ENCODE assay signal across 45 mouse cellular contexts in genomic region chr13:54783698-54784097, GRCm38 (mm10). TPM values are rescaled to one million over a fixed set of nuclear protein-coding genes. Genes with fewer than 3 reads are reported as not detected.
"Had no signal": no experiment of that assay in that cellular context is flagged by ENCODE, and none has a peak within 500 bp of the region (broad histone marks: within the 10 kb centered on the region; RNA-seq: fewer than 3 reads in every experiment).

Eif4e1b (plus strand) TSS chr13:54783998.

- H3K36me3 ChIP-seq: limb, embryonic 10.5 days; limb, embryonic 12.5 days; limb, embryonic 13.5 days; limb, embryonic 15.5 days; liver, embryonic 12.5 days; liver, embryonic 13.5 days; liver, embryonic 15.5 days; lung, embryonic 15.5 days; midbrain, embryonic 12.5 days; midbrain, embryonic 13.5 days; midbrain, embryonic 15.5 days had no signal

- H3K27me3 ChIP-seq: lung, embryonic 15.5 days; midbrain, embryonic 12.5 days; midbrain, embryonic 13.5 days; midbrain, embryonic 15.5 days had no signal

- ATAC-seq: liver, embryonic 12.5 days; liver, postnatal 0 days; lung, postnatal 0 days; midbrain, embryonic 13.5 days; midbrain, embryonic 15.5 days; midbrain, embryonic 16.5 days had no signal

- H3K9me3 ChIP-seq: limb, embryonic 10.5 days; limb, embryonic 12.5 days; limb, embryonic 13.5 days; limb, embryonic 15.5 days; liver, embryonic 12.5 days; liver, embryonic 13.5 days; liver, embryonic 15.5 days; lung, embryonic 15.5 days; megakaryocyte, embryonic 14.5 days; midbrain, embryonic 12.5 days; midbrain, embryonic 13.5 days; midbrain, embryonic 15.5 days had no signal

- H3K4me3 ChIP-seq: left cerebral cortex, adult 2 months; limb, embryonic 10.5 days; limb, embryonic 12.5 days; limb, embryonic 13.5 days; limb, embryonic 15.5 days; liver, embryonic 12.5 days; liver, embryonic 13.5 days; liver, embryonic 15.5 days; lung, embryonic 15.5 days; megakaryocyte, embryonic 14.5 days; midbrain, embryonic 12.5 days; midbrain, embryonic 13.5 days; midbrain, embryonic 15.5 days; myocyte had no signal

- DNase-seq: left cerebral cortex, postnatal 4 days; liver; liver, embryonic 13.5 days; liver, postnatal 0 days; lung, adult 18-20 months; lung, adult 2 months; lung, embryonic 14.5 days; lung, postnatal 10 days; lung, postnatal 14 days; lung, postnatal 36 days; lung, postnatal 4 days; midbrain, embryonic 14.5 days had no signal

- H3K4me1 ChIP-seq: limb, embryonic 10.5 days; limb, embryonic 12.5 days; liver, embryonic 12.5 days; liver, embryonic 15.5 days; lung, embryonic 15.5 days; megakaryocyte, embryonic 14.5 days; midbrain, embryonic 12.5 days; midbrain, embryonic 15.5 days had no signal

- H3K9ac ChIP-seq: limb, embryonic 12.5 days; limb, embryonic 13.5 days; limb, embryonic 15.5 days; liver, embryonic 12.5 days; liver, embryonic 13.5 days; liver, embryonic 14.5 days; liver, embryonic 15.5 days; liver, postnatal 0 days; lung, embryonic 14.5 days; lung, embryonic 15.5 days; midbrain, embryonic 12.5 days; midbrain, embryonic 13.5 days; midbrain, embryonic 15.5 days had no signal

- H3K4me2 ChIP-seq: limb, embryonic 12.5 days; limb, embryonic 13.5 days; limb, embryonic 15.5 days; liver, embryonic 11.5 days; liver, embryonic 12.5 days; liver, embryonic 13.5 days; liver, embryonic 15.5 days; lung, embryonic 14.5 days; lung, embryonic 15.5 days; midbrain, embryonic 12.5 days; midbrain, embryonic 13.5 days; midbrain, embryonic 15.5 days had no signal

- H3K27ac ChIP-seq: left cerebral cortex, adult 2 months; limb, embryonic 10.5 days; limb, embryonic 12.5 days; limb, embryonic 13.5 days; limb, embryonic 15.5 days; liver, embryonic 12.5 days; liver, embryonic 13.5 days; liver, embryonic 14.5 days; liver, embryonic 15.5 days; lung, embryonic 15.5 days; macrophage; midbrain, embryonic 12.5 days; midbrain, embryonic 13.5 days; midbrain, embryonic 15.5 days had no signal

RNA-seq across cellular contexts. Expression of gene Eif4e1b, which starts in this region (rescaled TPM):
- total RNA-seq: left cerebral cortex, adult 2 months; left cerebral cortex, adult 8-10 months; left cerebral cortex, postnatal 14 days; left cerebral cortex, postnatal 25 days; left cerebral cortex, postnatal 36 days; left cerebral cortex, postnatal 4 days; liver, adult 2 months; megakaryocyte progenitor cell, adult 5-6 weeks; megakaryocyte, adult 5-6 weeks; megakaryocyte-erythroid progenitor cell, adult 5-6 weeks; midbrain, postnatal 0 days; monocyte, adult 5-6 weeks had no signal
- polyA plus RNA-seq: limb, embryonic 10.5 days; limb, embryonic 11.5 days; limb, embryonic 12.5 days; limb, embryonic 13.5 days; limb, embryonic 14.5 days; limb, embryonic 15.5 days; liver, adult 2 months; liver, embryonic 11.5 days; liver, embryonic 12.5 days; liver, embryonic 13.5 days; liver, embryonic 14.5 days; liver, embryonic 15.5 days; liver, embryonic 16.5 days; liver, postnatal 0 days; lung, adult 2 months; lung, embryonic 14.5 days; lung, embryonic 15.5 days; lung, embryonic 16.5 days; lung, postnatal 0 days; macrophage; midbrain, embryonic 12.5 days; midbrain, embryonic 13.5 days; midbrain, embryonic 14.5 days; midbrain, embryonic 15.5 days; midbrain, embryonic 16.5 days; midbrain, postnatal 0 days; myocyte; neural tube, embryonic 11.5 days had no signal
